Mouse (Mus musculus) c-Kit-positive CD71-negative TER-119-negative erythroid progenitor cells, embryonic 14.5 days (primary cell): Measurements from ENCODE around the gene Prlh.

Experiments used
- DNase-seq: peaks from one replicate; pipeline ENCODE4 v3.0.0-alpha.2; 2013; ENCODE audit warnings: low read depth

Prlh gene

GRCm38 (mm10) chr1:90952808-90953207 lies at the start of gene Prlh:
Gene Prlh (plus strand): TSS chr1:90953108.
- DNase-seq, result no peak

GRCm38 (mm10) chr1:90903211-90903945 lies 49.5 kb upstream of the Prlh start:
- no peak for DNase-seq

GRCm38 (mm10) chr1:90903971-90904458 lies 48.9 kb upstream of the Prlh start:
- no peak for DNase-seq

GRCm38 (mm10) chr1:90904729-90905404 lies 48.0 kb upstream of the Prlh start:
- no peak for DNase-seq

- peak; percentile 34 for DNase-seq
These were observed 46.6 kb upstream of the Prlh start for GRCm38 (mm10) chr1:90906357-90906756.

GRCm38 (mm10) chr1:90909161-90909560 lies 43.7 kb upstream of the Prlh start:
- DNase-seq, result no peak

- DNase-seq, result no peak
These were observed 43.2 kb upstream of the Prlh start for GRCm38 (mm10) chr1:90909631-90910152.

GRCm38 (mm10) chr1:90913231-90913630 lies 39.7 kb upstream of the Prlh start:
- no peak for DNase-seq

- no peak for DNase-seq
These were observed 37.8 kb upstream of the Prlh start, which contains the start of gene Mlph for GRCm38 (mm10) chr1:90914948-90915569. Gene Mlph (plus strand): TSS chr1:90915085.

- no peak for DNase-seq
These were observed 35.4 kb upstream of the Prlh start for GRCm38 (mm10) chr1:90917509-90917908.

GRCm38 (mm10) chr1:90921687-90922086 lies 31.2 kb upstream of the Prlh start:
- no peak for DNase-seq

GRCm38 (mm10) chr1:90926030-90926429 lies 26.9 kb upstream of the Prlh start:
- no peak for DNase-seq

GRCm38 (mm10) chr1:90927308-90927707 lies 25.6 kb upstream of the Prlh start:
- no peak for DNase-seq

GRCm38 (mm10) chr1:90927929-90928574 lies 24.9 kb upstream of the Prlh start:
- DNase-seq, result no peak

GRCm38 (mm10) chr1:90928575-90928934 lies 24.4 kb upstream of the Prlh start:
- peak; percentile 81 for DNase-seq

GRCm38 (mm10) chr1:90933001-90933400 lies 19.9 kb upstream of the Prlh start:
- DNase-seq, result no peak

GRCm38 (mm10) chr1:90936990-90937389 lies 15.9 kb upstream of the Prlh start:
- no peak for DNase-seq

- no peak for DNase-seq
These were observed 12.9 kb upstream of the Prlh start for GRCm38 (mm10) chr1:90939980-90940379.

GRCm38 (mm10) chr1:90945171-90945570 lies 7.7 kb upstream of the Prlh start:
- DNase-seq, result no peak

- no peak for DNase-seq
These were observed 5.7 kb upstream of the Prlh start for GRCm38 (mm10) chr1:90947252-90947651.

- DNase-seq, result no peak
These were observed 3.6 kb upstream of the Prlh start for GRCm38 (mm10) chr1:90949309-90949708.

GRCm38 (mm10) chr1:90951670-90952069 lies 1.2 kb upstream of the Prlh start:
- DNase-seq, result no peak
